Mouse (Mus musculus) bone marrow macrophage, adult 2 months (primary cell): ENCODE data around the gene S100a2.

Experiments
- CTCF ChIP-seq: IDR thresholded peaks from 2 replicates; pipeline ENCODE4 v1.5.1; 2012; ENCODE audit warnings: low read depth, mild to moderate bottlenecking, low read length, moderate library complexity
- POLR2A ChIP-seq: IDR thresholded peaks from 2 replicates; pipeline ENCODE4 v1.6.1; 2012; ENCODE audit warnings: mild to moderate bottlenecking, low read depth, low read length, borderline replicate concordance

DNA sequence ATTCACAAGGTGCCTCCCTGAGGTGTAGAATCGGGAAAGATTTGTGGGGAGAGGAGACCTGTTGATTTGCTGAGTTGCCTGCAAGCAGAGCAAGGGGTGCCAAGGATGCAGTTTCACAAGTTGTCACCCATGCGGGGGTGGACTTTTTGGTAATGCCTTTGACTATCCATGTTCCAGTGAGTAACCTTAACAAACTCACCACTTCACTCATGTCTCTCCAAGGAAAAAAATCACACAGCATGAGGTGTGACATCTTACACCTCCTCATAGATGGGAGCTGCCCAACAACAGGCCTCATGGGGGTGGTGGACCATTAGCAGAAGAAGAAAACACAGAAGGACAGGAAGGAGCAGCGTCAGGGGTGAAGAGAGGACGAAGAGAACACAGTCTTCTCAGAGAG is 7.5 kb upstream of the S100a2 start:
- TF ChIP-seq POLR2A = no peak
- TF ChIP-seq CTCF = no peak; the same call in 1 of the 2 replicates
